Mouse (Mus musculus): ENCODE results near the gene Dap. TPM values are rescaled to one million over a fixed set of nuclear protein-coding genes. Genes with fewer than 3 reads are reported as not detected.

Dap gene
- total and polyA plus RNA-seq, 3 experiments = 0.05 to 0.11 TPM; not detected in 1

GRCm38 (mm10) chr15:31278090-31278489, 54.0 kb downstream of the Dap start:
- ATAC-seq (ENCODE audit: extremely low read depth, insufficient number of reproducible peaks, low FRiP score, poor library complexity, severe bottlenecking) (no peak), DNase-seq (ENCODE audit: low spot score) (no peak)
- no peak for TF ChIP-seq GATA1 (IDR thresholded peaks at IDR 0.05; ENCODE audit: borderline replicate concordance, low read length)
- no peak for TF ChIP-seq CTCF (IDR thresholded peaks at IDR 0.05; ENCODE audit: low read depth, low read length)
- no peak for TF ChIP-seq POLR2AphosphoS5 (IDR thresholded peaks at IDR 0.05; ENCODE audit: insufficient replicate concordance, low read depth, low read length)
- TF ChIP-seq TAL1 (conservative IDR thresholded peaks at IDR 0.05; ENCODE audit: low read depth, low read length) = no peak
- TF ChIP-seq GATA2 (IDR thresholded peaks at IDR 0.05; ENCODE audit: borderline replicate concordance, low read depth, low read length) = no peak
- Histone ChIP-seq H3K4me1 (ENCODE audit: insufficient read depth, low read depth, low read length) (no peaks in the 10 kb centered on the region), H3K36me3 (replicated peaks) (no peaks in the 10 kb centered on the region), H3K9me3 (replicated peaks) (no peaks in the 10 kb centered on the region), H3K27me3 (ENCODE audit: insufficient read depth, low read length) (no peaks in the 10 kb centered on the region), H3K4me3 (ENCODE audit: low read depth, low read length) (no peak overlapping the region)

GRCm38 (mm10) chr15:31279120-31279519, 55.0 kb downstream of the Dap start:
- no peaks in the 10 kb centered on the region for H3K4me1 ChIP-seq (ENCODE audit: insufficient read depth, low read depth, low read length)
- H3K27me3 ChIP-seq (ENCODE audit: insufficient read depth, low read length) = no peaks in the 10 kb centered on the region
- DNase-seq (ENCODE audit: low spot score) (no peak), ATAC-seq (ENCODE audit: extremely low read depth, insufficient number of reproducible peaks, low FRiP score, poor library complexity, severe bottlenecking) (no peak)
- TF ChIP-seq GATA2 (IDR thresholded peaks at IDR 0.05; ENCODE audit: borderline replicate concordance, low read depth, low read length) (no peak), TAL1 (conservative IDR thresholded peaks at IDR 0.05; ENCODE audit: low read depth, low read length) (no peak), POLR2AphosphoS5 (IDR thresholded peaks at IDR 0.05; ENCODE audit: insufficient replicate concordance, low read depth, low read length) (no peak), CTCF (IDR thresholded peaks at IDR 0.05; ENCODE audit: low read depth, low read length) (no peak), GATA1 (IDR thresholded peaks at IDR 0.05; ENCODE audit: borderline replicate concordance, low read length) (no peak)
- H3K9me3 ChIP-seq (replicated peaks) = no peaks in the 10 kb centered on the region
- H3K4me3 ChIP-seq (ENCODE audit: low read depth, low read length) = no peak overlapping the region
- H3K36me3 ChIP-seq (replicated peaks) = no peaks in the 10 kb centered on the region

DNA sequence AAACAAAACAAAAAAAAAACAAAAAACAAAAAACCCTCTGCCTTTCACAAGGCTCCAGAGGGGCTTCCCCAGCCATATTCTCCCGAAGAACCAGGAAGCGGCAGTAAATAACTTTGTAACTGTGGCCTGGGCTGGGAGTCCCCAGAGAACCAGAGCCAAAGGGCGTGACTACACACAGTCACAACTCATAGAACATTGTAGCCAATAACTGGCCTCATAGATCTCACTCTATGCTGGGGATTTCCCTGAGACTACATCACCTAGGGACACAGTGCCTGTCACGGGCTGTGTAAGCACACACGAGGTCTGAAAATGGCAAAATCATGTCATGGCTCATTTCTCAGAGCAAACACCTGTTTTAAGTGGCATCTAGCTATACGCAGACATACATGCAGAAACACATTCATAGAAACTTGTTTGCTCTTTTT, 55.5 kb downstream of the Dap start:
- H3K4me3 ChIP-seq (ENCODE audit: low read depth, low read length) = no peak overlapping the region
- H3K27me3 ChIP-seq (ENCODE audit: insufficient read depth, low read length) = no peaks in the 10 kb centered on the region
- no peaks in the 10 kb centered on the region for H3K36me3 ChIP-seq (replicated peaks)
- ATAC-seq (ENCODE audit: extremely low read depth, insufficient number of reproducible peaks, low FRiP score, poor library complexity, severe bottlenecking) (no peak), DNase-seq (ENCODE audit: low spot score) (no peak)
- no peaks in the 10 kb centered on the region for H3K4me1 ChIP-seq (ENCODE audit: insufficient read depth, low read depth, low read length)
- no peak for TF ChIP-seq POLR2AphosphoS5 (IDR thresholded peaks at IDR 0.05; ENCODE audit: insufficient replicate concordance, low read depth, low read length)
- H3K9me3 ChIP-seq (replicated peaks) = no peaks in the 10 kb centered on the region

- Histone ChIP-seq H3K4me1 (ENCODE audit: insufficient read depth, low read depth, low read length) (no peaks in the 10 kb centered on the region), H3K4me3 (ENCODE audit: low read depth, low read length) (no peak overlapping the region), H3K9me3 (replicated peaks) (peaks cover under 1% of the 10 kb centered on the region; the same call in 1 of the 2 replicates), H3K36me3 (replicated peaks) (no peaks in the 10 kb centered on the region), H3K27me3 (ENCODE audit: insufficient read depth, low read length) (no peaks in the 10 kb centered on the region)
- ATAC-seq (ENCODE audit: extremely low read depth, insufficient number of reproducible peaks, low FRiP score, poor library complexity, severe bottlenecking) (no peak), DNase-seq (ENCODE audit: low spot score) (no peak)
- no peak for TF ChIP-seq GATA2 (IDR thresholded peaks at IDR 0.05; ENCODE audit: borderline replicate concordance, low read depth, low read length)
- no peak for TF ChIP-seq TAL1 (conservative IDR thresholded peaks at IDR 0.05; ENCODE audit: low read depth, low read length)
- TF ChIP-seq GATA1 (IDR thresholded peaks at IDR 0.05; ENCODE audit: borderline replicate concordance, low read length) = no peak
- TF ChIP-seq POLR2AphosphoS5 (IDR thresholded peaks at IDR 0.05; ENCODE audit: insufficient replicate concordance, low read depth, low read length) = no peak
- TF ChIP-seq CTCF (IDR thresholded peaks at IDR 0.05; ENCODE audit: low read depth, low read length) = no peak
Measured at GRCm38 (mm10) chr15:31280059-31280458, 55.9 kb downstream of the Dap start.

DNA sequence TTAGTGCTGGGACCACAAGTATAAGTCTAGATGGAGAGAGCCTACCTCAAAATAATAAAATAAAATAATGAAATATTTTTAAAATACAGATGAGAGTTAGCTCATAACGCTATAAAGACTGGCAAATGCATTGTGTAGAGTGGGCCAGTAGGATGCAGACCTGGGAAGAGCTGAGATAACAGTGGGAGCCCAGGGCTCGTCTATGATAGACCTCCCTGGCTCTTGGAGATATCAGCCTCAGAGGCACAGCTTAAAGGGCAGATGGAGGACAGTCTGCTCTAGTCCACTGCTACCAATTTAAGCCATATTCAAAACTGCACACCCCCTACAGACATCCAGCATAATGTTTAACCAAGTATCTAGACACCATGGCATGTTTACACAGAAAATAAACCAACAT, 56.6 kb downstream of the Dap start:
- Histone ChIP-seq H3K27me3 (ENCODE audit: insufficient read depth, low read length) (no peaks in the 10 kb centered on the region), H3K4me3 (ENCODE audit: low read depth, low read length) (no peak overlapping the region), H3K36me3 (replicated peaks) (no peaks in the 10 kb centered on the region), H3K4me1 (ENCODE audit: insufficient read depth, low read depth, low read length) (no peaks in the 10 kb centered on the region), H3K9me3 (replicated peaks) (peaks cover 3% of the 10 kb centered on the region; the same call in 1 of the 2 replicates)
- no peak for DNase-seq (ENCODE audit: low spot score)
- no peak for ATAC-seq (ENCODE audit: extremely low read depth, insufficient number of reproducible peaks, low FRiP score, poor library complexity, severe bottlenecking)
- no peak for TF ChIP-seq GATA1 (IDR thresholded peaks at IDR 0.05; ENCODE audit: borderline replicate concordance, low read length)
- no peak for TF ChIP-seq GATA2 (IDR thresholded peaks at IDR 0.05; ENCODE audit: borderline replicate concordance, low read depth, low read length)
- no peak for TF ChIP-seq TAL1 (conservative IDR thresholded peaks at IDR 0.05; ENCODE audit: low read depth, low read length)
- no peak for TF ChIP-seq CTCF (IDR thresholded peaks at IDR 0.05; ENCODE audit: low read depth, low read length)
- no peak for TF ChIP-seq POLR2AphosphoS5 (IDR thresholded peaks at IDR 0.05; ENCODE audit: insufficient replicate concordance, low read depth, low read length)

DNA sequence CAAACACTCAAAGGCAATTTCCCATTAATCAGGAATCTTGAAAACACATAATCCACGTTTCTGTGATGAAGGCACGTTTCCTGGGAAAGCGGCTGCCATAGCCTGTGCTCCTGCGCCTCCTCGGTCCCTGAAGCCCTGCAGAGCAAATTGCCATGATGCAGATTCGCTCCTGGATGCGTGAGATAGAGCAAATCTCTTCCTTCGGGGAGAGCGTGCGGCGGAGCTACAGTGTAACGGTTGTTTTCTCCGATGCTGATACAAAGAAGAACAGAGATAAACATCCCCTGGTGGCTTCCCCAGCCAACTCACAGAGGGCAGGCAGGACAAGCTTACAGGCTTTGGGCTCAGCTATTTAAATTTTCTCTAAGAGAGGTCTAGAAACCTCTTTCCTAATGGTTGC, 57.7 kb downstream of the Dap start:
- no peak for TF ChIP-seq GATA2 (IDR thresholded peaks at IDR 0.05; ENCODE audit: borderline replicate concordance, low read depth, low read length)
- TF ChIP-seq POLR2AphosphoS5 (IDR thresholded peaks at IDR 0.05; ENCODE audit: insufficient replicate concordance, low read depth, low read length) = no peak
- no peak for TF ChIP-seq GATA1 (IDR thresholded peaks at IDR 0.05; ENCODE audit: borderline replicate concordance, low read length)
- no peak for TF ChIP-seq CTCF (IDR thresholded peaks at IDR 0.05; ENCODE audit: low read depth, low read length)
- no peak for TF ChIP-seq TAL1 (conservative IDR thresholded peaks at IDR 0.05; ENCODE audit: low read depth, low read length)
- H3K36me3 ChIP-seq (replicated peaks) = no peaks in the 10 kb centered on the region
- no peaks in the 10 kb centered on the region for H3K27me3 ChIP-seq (ENCODE audit: insufficient read depth, low read length)
- ATAC-seq (ENCODE audit: extremely low read depth, insufficient number of reproducible peaks, low FRiP score, poor library complexity, severe bottlenecking) (no peak), DNase-seq (ENCODE audit: low spot score) (no peak)
- peaks cover 3% of the 10 kb centered on the region; the same call in 1 of the 2 replicates for H3K9me3 ChIP-seq (replicated peaks)
- H3K4me1 ChIP-seq (ENCODE audit: insufficient read depth, low read depth, low read length) = no peaks in the 10 kb centered on the region
- H3K4me3 ChIP-seq (ENCODE audit: low read depth, low read length) = no peak overlapping the region

DNA sequence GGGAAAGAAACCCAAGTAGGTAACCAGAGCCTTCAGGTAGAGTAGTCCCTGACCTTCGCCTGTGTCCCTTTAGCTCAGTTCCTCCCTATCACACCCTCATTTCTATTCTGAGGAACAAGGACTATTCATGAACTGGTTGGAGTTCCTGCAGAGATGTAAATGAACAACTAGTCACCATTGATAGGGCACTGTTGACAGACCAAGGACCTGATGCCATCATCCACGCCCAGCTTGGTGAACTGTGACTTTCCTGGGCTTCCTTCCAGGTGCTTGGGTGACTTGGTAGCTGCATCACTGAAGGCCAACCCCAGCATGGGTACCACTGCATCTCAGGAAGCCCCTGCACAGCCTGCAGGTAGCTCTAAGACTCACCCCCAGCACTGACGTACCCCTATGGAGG, 58.2 kb downstream of the Dap start:
- ATAC-seq (ENCODE audit: extremely low read depth, insufficient number of reproducible peaks, low FRiP score, poor library complexity, severe bottlenecking) (no peak), DNase-seq (ENCODE audit: low spot score) (no peak)
- Histone ChIP-seq H3K4me3 (ENCODE audit: low read depth, low read length) (no peak overlapping the region), H3K9me3 (replicated peaks) (peaks cover 3% of the 10 kb centered on the region; the same call in 1 of the 2 replicates), H3K4me1 (ENCODE audit: insufficient read depth, low read depth, low read length) (no peaks in the 10 kb centered on the region), H3K27me3 (ENCODE audit: insufficient read depth, low read length) (no peaks in the 10 kb centered on the region), H3K36me3 (replicated peaks) (no peaks in the 10 kb centered on the region)
- no peak for TF ChIP-seq POLR2AphosphoS5 (IDR thresholded peaks at IDR 0.05; ENCODE audit: insufficient replicate concordance, low read depth, low read length)
- TF ChIP-seq CTCF (IDR thresholded peaks at IDR 0.05; ENCODE audit: low read depth, low read length) = no peak
- no peak for TF ChIP-seq GATA2 (IDR thresholded peaks at IDR 0.05; ENCODE audit: borderline replicate concordance, low read depth, low read length)
- no peak for TF ChIP-seq GATA1 (IDR thresholded peaks at IDR 0.05; ENCODE audit: borderline replicate concordance, low read length)
- TF ChIP-seq TAL1 (conservative IDR thresholded peaks at IDR 0.05; ENCODE audit: low read depth, low read length) = no peak
